Mouse (Mus musculus) lung, postnatal 10 days (tissue): ENCODE results near the gene Pus3.

Experiments used
- DNase-seq: peaks from one replicate; pipeline ENCODE4 v3.0.0; 2021

Gene Pus3

DNA sequence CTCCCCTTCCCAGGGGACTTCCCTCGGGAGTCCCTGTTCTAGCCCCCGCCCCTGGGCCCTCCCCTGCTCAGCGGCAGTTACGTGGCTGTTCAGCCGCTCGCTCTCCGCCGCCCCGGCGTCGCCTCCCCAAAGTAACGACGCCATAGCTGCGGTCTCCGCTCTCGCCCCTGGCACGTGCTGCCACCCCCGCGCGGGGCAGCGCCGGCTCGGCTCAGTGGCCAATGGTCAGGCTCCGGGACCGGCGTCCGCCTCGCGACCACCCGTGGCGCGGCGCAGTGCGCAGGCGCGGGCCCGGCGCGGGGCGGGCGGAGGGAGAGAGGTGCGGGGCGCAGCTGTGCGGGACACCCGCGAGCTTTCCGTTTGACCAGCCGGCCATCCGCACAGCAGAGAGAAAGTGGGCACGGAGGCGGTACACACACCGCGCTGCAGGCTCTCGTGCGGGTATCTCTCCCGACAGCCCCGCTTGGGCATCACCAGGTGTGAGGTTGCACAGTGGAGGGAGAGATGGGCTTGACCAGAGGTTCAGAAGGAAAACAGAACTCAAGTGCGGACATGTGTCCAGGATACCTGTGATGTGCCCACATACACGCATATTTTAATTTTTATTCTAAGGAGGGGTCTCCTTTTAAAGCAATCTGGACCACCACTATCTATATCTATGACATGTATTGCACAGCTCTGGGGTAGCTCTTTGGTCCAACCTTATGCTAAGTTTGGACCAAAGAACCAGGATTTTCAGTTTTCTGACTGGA, at the start of gene Pus3, which contains the start of gene Ddx25:
Pus3 (plus strand) TSS at position 339 of the 752 bp plus-strand sequence.
Ddx25 (minus strand) TSS at position 272 of the 752 bp plus-strand sequence.
- DNase-seq, result no peak

DNA sequence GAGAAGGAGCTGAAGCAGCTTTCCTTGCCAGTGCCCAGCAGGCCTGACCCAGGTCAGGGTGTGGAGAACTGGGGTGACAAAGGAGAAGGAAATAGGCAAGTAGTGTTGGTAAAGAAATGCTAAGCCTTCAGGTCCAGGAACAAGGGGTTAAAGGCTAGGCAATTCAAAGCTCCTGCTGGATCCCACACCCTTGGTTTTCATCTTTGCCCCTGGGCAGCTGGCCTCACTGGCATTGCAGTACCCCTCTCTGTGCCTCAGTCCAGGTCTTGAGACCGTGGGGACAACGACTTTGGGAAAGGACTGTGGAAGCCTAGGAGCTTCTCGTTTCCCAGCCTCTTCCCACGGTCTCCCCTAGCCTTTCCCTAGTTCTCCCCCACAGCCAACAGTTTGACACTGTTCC, 44.5 kb upstream of the Pus3 start:
- DNase-seq, result no peak

DNA sequence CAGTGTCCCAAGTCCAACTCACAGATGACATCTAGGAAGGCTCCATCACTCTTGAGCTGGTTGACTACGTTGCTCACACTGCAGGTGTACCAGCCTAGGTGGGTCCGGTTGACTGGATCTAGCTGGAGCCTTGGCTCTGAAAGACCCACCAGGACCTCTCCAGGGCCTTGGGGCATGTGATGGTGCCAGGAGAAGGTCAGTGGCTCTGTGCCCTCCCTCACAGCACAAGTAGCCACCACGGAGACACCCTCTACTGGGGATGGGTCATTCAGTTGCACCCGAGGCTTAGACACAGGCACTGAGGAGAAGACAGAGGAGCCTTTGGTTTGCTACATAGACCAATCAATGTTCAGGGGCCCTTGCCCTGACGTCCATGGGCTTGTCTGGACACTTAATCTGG, 42.2 kb upstream of the Pus3 start:
- no peak for DNase-seq

DNA sequence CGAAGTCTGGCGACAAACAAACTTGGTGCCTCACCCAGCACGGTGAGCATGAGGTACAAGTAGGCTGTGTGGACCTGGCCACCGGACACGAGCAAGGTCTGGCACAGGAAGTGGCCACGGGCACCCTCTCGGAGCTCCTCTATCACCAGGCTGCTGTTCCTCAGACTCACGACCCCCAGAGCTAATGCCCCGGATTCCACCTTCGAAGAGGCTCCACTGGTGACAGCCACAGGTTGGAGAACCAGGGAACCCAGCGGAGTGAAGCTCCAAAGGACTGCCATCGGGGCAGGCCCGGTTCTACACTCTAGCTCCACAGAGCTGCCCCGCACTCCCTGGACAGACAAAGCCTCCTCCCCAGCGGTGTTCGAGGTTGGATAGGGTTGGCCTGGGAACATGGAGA, 41.7 kb upstream of the Pus3 start:
- DNase-seq, result no peak

DNA sequence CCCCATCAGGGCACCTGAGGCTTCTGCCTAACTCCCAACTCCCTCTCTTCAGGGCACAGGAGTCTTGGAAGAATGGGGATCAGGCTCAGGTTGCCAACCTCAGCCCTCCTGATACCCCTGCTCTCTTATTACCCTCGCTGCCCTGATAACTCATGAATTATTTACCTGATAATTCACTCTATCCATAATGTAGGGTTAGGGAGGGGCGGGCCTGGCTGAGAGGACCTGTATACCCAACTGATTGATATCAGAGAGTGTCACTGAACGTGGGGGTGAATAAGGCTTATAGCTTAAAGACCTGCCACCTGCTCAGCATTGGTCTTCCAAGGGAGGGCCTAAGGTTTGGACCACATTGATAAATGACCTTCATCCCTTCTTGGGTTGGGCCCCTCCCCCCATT, 40.2 kb upstream of the Pus3 start, which contains the start of gene Gm1113:
Gm1113 (minus strand) TSS at position 101 of the 400 bp plus-strand sequence.
- no peak for DNase-seq

DNA sequence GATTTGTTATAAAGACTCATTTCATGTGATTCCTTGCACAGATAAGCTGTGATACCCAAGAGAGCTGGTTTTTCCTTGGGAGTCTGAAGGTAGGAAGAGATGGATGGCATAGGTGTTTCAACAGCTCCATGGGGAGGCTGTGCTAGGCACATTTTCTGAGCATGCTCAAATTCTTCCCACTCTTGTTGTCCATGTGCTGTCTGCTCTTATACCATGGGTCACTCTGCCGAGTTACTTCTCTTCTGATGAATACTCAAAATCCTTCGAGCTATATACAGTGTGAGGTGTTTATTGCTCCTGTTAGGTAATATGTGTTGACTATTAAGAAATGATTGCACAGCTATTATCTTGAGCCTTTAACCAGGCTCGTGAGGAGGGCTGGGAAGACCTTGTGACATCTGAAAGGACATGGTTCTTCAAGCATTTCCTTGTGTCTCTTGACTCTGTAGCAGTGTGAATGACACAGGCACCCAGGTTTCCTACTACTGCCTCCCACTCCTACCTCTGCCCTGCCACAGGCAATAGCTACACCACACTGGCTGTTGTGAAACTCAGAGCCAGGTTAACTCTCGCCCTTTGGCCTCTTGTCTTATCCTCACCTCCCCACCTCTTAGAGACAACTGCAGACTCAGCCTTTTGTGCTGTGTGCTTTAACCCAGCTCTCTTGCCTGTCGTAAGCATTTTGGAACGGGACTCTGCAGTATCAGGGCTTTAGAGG, 37.6 kb upstream of the Pus3 start:
- no peak for DNase-seq

DNA sequence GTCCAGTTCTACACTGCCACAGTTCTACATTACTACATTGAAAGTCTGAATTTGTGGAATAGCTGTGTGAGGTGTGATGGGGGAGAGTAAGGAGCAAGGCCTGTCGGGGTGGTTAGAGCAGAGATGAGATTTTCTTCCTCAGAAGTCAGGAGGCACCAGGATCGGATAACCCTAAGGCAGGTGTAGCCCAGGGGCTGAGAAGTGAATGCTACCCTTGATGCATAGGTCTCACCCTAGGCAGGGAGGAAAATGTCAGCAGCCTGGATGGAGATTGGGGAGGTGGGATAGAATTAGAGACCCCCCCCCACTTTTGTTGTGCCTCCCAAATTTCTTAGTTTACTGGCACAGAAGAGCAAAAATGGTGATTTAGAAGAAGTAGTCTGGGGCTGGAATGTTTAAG, 36.2 kb upstream of the Pus3 start:
- no peak for DNase-seq

DNA sequence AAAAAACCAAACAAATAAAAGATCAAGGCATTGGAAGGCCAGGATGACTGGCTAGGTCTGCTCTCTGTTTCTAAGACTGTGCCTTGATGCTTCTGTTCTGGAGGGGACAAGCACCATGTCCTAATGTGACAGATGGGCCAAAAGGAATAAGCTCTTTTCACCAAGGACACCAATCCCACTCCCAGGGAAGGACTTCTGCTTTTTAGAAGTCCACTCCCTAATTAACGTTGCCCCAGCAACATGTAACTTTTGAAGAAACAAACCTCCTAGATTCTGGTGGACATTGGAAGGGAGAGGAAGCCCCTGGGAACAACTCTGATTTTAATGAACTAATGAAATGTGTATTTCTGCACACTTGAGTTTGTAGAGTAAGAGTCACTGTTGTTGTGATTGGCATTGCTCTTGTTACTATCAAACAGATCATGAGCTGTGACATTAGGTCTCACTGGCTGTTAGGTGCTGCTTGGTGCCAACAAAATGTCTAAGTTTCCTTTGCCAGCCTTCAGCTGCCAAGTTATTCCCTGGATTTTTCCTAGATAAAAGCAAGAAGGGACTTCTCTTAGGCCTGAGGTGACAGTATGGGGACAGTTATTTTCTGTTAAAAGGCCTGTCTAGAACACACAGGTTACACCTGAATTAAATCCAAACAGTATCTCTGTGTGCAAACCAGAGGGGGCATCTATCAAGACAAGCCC, 35.4 kb upstream of the Pus3 start:
- DNase-seq, result no peak

DNA sequence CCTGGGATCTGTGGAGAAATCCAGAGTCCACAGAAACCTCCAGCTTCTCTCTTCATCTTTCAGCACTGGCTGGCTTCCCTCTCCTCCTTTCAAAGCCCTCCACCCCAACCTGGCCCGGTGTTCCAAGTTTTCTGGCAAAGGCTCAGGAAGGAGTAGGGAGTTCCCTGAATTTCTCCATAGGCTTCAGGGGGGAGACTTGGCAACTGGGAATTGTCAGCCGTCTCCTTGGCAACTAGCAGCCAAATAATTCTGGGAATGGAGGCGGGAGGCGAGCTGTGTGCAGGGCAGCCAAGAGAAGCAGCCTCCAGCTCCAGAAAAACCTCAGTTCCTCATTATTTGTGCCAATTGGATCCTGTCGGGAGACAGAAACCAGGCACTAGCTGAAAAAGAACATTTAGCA, 34.9 kb upstream of the Pus3 start:
- peak; percentile 60 for DNase-seq

DNA sequence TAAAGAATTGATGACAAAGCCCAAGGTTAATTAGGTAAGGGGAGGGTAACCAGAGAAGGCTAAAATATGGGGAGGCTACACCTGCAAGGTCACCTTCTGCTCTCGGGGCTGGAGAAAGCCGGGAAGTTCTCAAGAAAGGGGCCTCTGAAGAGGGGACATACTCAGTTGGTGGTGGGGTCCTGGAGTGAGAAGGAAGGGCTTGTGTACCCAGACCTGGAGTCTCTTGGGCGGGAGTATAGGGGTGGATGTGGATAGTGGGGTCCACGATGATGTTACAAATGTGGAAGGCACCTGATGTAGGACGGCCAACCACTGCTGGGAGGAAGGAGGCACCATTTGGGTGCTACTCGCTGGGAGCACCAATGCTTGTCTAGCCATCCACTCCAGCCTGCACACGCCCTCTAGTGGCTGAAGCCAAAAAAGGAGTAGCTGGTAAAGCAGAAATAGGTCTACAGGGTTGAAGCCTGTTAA, 34.4 kb upstream of the Pus3 start:
- DNase-seq, result peak; percentile 79

DNA sequence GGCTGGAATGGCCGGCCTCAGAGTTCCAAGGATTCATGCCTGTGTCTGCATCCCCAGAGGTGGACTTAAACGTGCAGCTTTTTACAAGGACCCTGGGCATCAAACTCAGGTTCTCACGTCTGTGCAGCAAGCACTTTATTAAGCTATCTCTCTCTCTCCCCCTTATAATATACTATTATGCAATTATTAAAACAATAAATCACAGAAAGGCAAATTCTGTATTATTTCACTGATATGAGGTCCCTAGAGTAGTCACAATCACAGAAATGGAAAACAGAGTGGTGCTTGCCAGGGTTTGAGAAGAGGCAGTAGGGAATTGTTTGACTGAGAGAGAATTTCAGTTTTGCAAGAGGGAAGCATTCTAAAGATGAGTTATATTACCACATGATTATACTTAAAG, 29.3 kb upstream of the Pus3 start:
- DNase-seq, result no peak

DNA sequence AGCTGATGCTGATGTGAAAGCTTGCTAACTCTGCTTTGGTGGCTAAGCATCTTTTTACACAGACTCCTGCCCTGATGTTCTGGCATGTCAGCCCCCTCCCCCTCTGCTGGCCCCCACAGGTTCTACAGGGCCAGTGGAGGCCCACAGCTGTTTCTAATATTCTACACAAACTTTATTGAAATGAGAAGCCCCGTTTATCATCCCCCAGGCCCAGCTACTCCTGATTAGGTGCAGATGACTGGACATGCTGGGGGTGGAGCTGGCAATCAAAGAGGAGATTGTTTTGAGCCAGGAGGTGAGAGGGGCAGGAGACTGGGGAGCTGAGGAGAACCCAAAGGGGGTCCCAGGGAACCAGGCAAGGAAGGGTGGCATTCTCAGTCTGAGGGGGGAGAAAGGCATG, 28.6 kb upstream of the Pus3 start:
- no peak for DNase-seq

DNA sequence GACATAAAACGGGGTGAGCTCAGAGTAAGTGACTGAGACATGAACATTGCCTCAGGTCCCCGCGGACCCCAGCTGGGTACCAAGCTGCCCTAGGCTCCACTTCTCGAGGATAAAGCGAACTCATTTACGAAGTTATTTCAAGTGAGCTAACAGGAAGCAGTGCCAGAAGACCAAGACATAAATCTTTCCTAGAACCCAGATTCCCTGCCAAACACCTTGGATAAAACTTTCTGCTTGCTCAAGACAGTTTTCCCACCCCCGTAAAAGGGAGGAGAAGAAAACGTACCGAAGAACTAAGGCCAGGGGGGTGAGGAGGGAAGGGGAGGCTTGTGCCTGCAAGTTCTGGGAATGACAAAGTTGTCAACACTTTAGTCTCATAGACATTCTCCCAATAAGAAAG, 25.1 kb upstream of the Pus3 start:
- DNase-seq, result no peak

DNA sequence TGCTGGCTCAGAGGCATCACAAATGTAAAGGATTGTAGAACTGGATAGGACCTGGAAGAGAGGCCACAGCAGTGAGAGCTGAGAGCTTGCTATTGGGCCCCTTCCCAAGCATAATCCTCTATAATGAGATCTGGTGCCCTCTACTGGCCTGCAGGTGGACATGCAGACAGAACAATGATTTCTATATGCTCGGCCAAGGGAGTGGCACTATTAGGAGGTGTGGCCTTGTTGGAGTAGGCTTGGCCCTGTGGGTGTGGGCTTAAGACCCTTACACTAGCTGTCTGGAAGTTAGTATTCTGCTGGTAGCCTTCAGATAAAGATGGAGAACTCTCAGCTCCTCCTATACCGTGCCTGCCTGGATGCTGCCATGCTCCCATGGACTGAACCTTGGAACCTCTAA, 23.3 kb upstream of the Pus3 start:
- DNase-seq, result peak; percentile 69

DNA sequence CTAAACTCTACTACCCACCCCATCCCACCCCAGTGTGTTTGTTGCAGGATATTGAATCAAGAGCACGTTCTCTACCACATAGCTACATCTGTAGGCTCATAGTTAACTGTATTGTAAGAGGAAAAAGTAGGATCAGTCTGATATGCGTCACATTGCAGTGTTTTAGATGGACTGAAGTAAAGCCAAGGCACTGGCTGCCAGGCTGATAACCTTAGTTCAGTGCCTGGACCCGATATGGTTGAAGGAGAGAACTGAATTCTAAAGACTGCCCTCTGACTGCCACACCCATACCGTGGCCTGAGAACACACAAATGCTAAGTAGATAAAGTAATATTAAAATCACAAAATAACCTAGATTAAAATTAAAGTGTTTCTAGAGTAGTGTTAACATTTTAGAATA, 22.5 kb upstream of the Pus3 start:
- no peak for DNase-seq

DNA sequence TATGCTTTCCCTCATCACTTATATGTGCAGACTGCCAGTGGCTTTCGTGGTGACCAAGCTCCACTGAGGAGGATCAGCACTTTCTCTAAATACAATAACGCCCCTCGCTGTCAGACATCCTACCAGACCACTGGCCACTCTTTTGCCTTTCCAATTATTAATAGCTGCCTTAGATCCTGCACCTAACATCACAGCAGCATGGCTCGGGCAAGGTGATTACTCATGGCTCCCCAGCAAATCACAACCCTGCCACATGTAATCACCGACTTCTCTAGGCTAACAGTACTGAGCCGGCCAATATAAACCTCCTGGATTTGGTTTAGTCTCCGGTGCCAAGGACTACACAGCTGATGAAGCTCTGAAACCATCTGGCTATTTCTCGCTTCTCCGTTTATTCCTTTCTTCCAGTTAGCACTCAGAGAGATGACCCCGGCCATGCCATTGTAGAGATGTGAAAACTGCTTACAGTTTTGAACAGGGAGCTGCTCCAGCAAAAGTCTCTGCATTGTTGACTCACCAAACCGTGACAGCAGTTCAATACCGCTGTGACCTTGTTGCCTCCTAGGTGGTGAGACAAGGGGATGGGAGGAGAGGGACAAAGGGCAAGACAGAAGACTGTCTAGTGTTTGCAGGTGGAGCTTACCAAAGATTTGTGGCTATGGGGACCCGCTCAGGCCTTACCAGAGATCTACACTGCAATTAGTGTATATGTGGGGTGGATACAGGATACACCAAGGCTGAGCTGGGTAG, 19.2 kb upstream of the Pus3 start:
- no peak for DNase-seq

DNA sequence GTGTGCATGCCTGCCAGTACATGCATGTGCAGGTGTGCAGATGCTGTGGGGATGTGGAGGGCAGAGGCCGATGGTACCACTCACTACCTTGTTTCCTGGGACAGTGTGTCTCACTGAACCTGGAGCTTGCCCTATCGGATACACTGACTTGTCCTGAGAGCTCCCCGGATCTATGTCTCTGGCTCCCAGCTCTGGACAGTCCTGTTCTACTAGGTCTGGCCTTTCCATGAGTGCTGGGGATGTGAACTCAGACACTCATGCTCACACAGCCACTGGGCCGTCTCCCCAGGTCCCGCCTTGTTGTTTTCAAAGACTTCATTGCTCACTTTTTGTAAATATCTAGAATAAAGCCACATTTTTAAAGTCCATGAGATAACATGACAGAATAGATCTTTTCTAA, 17.4 kb upstream of the Pus3 start:
- no peak for DNase-seq

DNA sequence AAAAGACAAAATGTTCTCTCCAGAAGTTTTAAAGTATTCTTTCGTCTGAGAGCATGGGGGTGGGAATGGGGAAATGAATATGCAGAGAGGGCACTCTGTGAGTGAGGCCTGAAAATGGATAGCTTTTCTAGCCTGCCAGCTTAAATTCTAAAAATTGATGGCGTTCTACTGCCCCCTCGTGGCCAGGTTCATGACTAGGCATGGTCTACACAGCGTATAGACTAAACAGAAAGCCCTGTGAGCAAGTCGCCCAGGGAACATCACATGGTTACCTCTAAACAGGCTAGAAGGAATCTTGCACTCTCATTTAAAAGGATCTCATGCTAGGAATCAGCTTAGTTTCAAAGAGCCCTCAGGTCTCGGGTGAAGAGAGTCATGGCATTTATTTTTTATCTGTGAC, 16.9 kb upstream of the Pus3 start:
- DNase-seq, result peak; percentile 85

DNA sequence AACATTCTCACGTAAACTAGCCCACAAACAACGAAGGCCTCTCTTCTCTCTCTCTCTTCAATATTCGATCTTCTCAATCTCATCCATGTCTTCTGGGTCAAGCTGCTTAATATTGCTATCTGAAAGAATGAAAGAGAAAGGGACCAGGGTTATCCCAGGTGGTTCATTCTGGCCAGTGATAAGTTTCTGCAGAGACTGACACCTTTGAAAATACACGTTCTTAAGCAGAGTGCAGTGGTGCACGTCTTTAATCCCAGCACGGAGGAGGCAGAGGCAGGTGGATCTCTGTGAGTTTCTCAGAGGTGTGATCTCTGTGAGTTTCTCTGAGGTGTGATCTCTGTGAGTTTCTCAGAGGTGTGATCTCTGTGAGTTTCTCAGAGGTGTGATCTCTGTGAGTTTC, 16.5 kb upstream of the Pus3 start:
- no peak for DNase-seq

DNA sequence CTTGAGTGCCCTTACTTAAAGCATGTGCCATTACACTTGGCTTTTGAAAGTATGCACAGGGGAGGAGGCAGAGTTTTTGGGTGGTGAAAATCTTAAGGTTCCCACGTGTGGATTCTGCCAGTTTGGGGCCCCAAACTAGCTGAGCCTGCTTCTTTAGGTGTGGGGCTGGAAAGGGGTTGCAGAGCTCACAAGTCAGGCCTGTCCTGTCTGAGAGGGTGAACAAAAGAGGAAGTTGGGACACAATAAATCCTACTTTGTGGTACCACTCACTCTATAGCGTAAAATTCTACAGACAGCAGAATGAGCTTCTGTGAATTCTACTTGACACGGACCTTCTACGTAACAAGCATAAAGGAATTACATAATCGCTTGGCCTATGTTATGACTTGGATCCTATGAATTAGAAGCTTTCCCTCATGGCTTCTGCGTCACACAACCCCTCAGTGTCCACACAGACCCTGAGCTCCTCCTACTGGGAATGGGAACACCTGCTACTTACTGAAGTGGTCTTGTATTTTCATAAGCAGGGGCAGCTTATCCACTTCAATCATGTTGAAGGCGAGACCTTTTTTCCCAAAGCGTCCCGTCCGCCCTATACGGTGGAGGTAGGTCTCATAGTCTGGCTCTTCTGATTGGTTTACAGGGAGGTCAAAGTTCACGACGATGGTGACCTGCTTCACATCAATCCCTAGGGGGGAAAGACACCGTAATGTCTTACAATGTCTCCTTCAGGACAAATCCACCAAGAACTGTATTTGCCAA, 15.1 kb upstream of the Pus3 start:
- DNase-seq, result no peak

DNA sequence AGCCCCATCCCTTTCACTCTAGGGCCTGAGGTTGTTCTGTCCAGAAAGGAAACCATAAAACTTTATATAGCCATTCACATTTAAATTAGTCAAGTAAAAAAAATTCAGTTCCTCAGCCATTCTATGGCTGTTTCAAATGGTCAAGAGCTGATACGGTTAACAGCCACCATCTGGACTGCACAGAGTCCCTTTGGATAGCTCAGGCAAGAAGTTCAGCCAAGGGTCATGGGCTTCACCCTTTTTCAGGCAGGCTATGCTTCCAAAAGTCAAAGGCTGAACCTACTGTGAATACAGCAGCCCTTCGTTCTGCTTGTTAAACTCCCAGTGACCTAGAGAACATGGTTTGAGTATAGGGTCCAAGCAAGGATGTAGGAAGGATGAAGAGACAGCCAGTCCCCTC, 13.7 kb upstream of the Pus3 start:
- peak; percentile 17 for DNase-seq

DNA sequence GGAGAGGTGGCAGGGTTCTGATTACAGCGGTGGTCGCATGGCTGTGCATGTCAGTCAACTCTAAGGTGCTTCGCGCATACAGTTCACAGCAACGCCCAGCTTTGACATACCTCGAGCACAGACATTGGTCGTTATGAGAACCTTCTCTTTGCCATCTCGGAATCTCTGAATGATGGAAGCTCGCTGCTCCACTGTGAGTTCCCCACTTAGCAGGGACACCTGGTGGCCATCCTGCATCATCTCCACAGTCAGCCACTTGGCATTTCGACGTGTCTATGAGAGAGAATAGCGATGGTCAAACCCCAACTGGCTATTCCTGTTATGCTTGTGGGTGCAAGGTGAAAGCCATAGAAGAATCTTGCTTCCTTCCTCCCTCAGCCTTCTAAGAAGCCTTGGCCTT, 12.7 kb upstream of the Pus3 start:
- no peak for DNase-seq
